Mouse (Mus musculus) lung, adult 2 months (tissue): ENCODE data around the gene Ppp1r1b.

Source experiments
- CTCF ChIP-seq: fragments of 200-500 bp; IDR thresholded peaks from 2 replicates; pipeline ENCODE4 v1.5.1; 2011; ENCODE audit warnings: mild to moderate bottlenecking, low read length, control low read depth; ENCODE audit not compliant: insufficient read depth
- POLR2A ChIP-seq: fragments of 200-500 bp; IDR thresholded peaks from 2 replicates; pipeline ENCODE4 v1.6.1; 2011; ENCODE audit warnings: low read depth, mild to moderate bottlenecking, control low read depth, low read length, borderline replicate concordance; ENCODE audit errors: extremely low read depth

DNA sequence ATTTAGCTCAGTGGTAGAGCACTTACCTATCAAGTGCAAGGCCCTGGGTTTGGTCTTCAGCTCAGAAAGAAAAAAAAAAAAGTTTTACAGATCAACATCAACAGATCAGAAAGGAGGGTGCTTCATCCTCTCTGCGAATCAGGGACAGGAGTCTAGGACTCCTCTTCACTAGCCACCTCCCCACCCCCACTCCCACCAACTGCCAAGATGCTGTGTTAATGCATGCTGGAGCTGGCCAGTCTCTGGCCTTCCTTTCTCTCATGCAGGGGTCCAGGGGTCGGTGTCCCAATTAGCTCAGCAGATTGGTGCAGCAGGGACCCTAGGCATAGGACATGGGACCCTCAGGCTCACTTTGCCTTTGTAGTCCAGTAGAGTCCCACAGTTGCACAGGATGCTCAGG, 22.4 kb downstream of the Ppp1r1b start:
- TF ChIP-seq CTCF = no peak
- TF ChIP-seq POLR2A = no peak
